Mouse (Mus musculus) brown adipose tissue, adult 24 weeks (tissue): Measurements from ENCODE around the gene F2. TPM values are rescaled to one million over a fixed set of nuclear protein-coding genes. Genes with fewer than 3 reads are reported as not detected.
"Not testable (repeated sequence)": the region's sequence is repeated elsewhere in the genome, so short reads cannot be mapped to it uniquely, and the experiment has no call there.

Experiments used
- H3K27ac ChIP-seq: fragments of 200-500 bp; replicated peaks from 2 replicates; pipeline ENCODE4 v1.5.1; 2012; ENCODE audit warnings: low read depth, mild to moderate bottlenecking, low read length
- H3K4me1 ChIP-seq: fragments of 200-500 bp; 2 replicates; pipeline ENCODE4 v1.6.1; 2012; ENCODE audit warnings: low read length, mixed read lengths; ENCODE audit not compliant: control insufficient read depth, insufficient read depth, insufficient read length
- H3K4me3 ChIP-seq: fragments of 200-500 bp; 2 replicates; pipeline ENCODE4 v1.5.1; 2012; ENCODE audit warnings: low read depth, mild to moderate bottlenecking, low read length, moderate library complexity; ENCODE audit not compliant: insufficient read depth
- polyA plus RNA-seq: library from polyadenylated mRNA; stranded (reverse); fragments of >200 nt; gene quantifications from 2 replicates; pipeline ENCODE4 v1.2.4, GENCODE M21; 2012; ENCODE audit not compliant: missing spikeins, insufficient read depth, insufficient read length

Gene F2
- polyA plus RNA-seq, 1 experiment = not detected

DNA sequence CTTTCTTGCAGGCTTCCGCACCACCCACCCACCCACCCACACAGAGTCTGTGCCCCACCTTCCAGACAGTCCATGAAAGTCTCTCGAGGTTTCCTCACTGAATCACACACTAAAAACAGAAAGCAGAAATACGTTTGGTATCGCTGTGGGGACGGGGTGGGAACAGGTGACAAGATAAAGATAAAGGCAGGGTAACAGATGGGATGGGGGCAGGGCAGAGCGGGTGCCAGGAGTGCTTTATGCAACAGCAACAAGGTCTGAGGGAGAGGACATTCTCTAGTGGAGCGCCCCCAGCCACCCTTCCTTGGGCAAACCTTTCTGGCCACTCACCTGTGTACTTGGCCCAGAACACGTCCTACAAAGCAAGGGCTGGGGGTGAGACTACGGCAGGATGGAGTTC lies 1.4 kb downstream of the F2 start:
- no peak overlapping the region for H3K4me3 ChIP-seq
- no peaks in the 10 kb centered on the region for H3K4me1 ChIP-seq
- no peak overlapping the region for H3K27ac ChIP-seq

DNA sequence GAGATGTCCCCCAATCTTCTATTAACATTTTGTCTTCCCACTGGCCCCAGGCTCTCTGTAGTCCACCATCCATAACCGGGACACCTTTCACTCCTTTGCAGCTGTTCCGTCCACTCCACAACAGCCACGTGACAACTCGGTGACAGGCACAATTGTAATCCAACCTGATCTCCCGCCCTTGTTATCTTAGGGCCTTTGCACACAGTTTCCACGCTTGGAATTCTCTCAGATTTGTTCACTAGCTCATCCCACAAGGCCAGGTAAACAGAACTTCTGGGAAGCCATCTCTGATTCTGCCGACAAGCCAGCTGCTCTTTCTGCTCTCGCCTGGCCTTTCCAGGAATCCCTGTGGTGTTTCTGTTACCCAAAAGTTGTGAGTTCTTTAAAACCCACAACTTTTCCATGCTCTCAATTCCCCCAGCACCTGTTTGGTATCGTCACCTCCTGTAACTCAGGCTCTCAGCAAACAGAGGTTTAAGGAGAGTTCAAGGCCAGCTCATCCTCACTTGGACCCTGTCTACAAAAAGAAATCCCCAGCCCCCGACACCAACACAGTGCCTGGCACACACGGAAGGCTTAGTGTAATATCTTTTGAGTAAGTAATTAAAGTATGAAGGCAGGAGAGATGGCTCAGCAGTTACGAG lies 2.8 kb downstream of the F2 start:
- H3K4me3 ChIP-seq = no peak overlapping the region
- H3K27ac ChIP-seq = no peak overlapping the region
- no peaks in the 10 kb centered on the region for H3K4me1 ChIP-seq

DNA sequence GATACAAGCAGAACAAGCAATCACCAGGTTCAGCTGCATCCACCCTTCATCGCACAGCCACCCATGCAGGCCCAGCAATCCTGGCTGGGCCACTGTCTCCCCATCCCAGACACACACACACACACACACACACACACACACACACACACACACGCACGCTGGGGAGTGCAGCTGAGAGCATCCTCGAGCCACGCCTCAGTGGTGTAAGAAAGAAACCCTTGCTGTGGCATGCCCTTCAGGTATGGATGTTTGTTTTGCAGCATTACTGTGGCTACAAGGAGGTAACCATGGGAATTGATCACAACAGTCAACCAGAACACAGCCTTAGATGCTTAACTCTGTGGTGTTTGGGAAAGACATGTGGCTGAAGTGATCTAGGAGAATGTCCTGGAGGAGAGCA lies 3.9 kb downstream of the F2 start:
- no peaks in the 10 kb centered on the region for H3K4me1 ChIP-seq
- H3K27ac ChIP-seq = no peak overlapping the region
- H3K4me3 ChIP-seq = no peak overlapping the region

DNA sequence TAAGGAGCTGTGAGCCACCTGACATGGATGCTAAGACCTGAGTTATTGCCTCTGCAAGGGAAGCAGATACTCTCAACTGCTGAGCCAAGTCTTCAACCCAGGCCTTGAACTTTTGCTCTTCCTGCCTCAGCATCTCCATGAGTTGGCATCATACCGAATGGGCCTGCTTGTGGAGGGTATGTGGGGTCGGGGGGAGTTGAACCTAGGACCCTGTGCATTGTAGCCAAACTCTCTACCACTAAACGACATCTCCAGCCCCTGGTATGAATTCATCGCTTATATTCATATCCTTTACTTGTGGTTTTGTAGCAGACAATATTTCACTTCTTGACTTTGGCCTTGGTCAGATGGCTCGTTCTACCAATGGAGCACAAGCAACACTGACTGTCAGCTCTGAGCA lies 4.4 kb downstream of the F2 start:
- no peak overlapping the region for H3K4me3 ChIP-seq
- H3K4me1 ChIP-seq = no peaks in the 10 kb centered on the region

DNA sequence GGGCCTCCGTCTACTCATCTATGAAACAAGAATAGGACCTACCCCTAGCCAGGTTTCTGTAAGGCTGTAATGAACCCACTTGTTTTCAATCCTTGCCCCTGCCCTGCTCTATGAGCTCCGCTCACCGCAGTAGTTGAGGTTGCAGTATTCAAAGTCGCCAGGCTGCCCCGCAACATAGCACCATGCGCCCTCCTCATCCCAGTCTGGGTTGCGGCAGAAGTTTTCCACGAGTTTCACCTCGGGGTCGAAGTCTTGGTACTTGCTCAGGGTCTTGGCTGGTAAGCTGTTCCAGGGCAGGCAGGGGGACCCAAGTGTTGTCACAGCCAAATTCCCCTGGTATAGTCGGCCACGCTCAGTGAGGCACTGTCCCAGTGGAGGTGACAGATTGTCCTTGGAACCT lies 5.8 kb downstream of the F2 start:
- H3K27ac ChIP-seq = no peak overlapping the region
- no peak overlapping the region for H3K4me3 ChIP-seq

More for the DNA sequence above, 4.4 kb downstream of the F2 start:
- no peak overlapping the region for H3K27ac ChIP-seq

DNA sequence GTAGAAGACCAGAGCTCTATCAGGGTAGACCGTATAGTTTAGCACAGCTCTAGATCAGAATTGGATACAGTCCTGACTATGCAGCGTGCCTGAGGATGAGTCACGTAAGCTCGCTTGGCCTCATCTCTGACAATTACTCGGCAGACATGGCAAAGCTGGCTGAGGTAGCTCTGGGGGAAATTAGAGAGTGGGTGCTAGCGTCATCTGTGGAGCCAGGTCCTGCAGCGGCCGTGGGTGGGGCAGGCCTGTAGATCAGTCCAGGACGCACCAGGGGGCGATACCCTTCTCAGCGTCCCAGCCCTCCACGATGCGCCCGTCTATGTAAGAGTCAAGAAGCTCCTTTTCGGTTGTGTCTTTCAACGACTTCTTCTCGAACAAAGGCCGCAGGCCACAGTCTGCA lies 6.5 kb downstream of the F2 start:
- H3K4me3 ChIP-seq = no peak overlapping the region
- H3K4me1 ChIP-seq = no peaks in the 10 kb centered on the region
- H3K27ac ChIP-seq = no peak overlapping the region

More for the DNA sequence above, 5.8 kb downstream of the F2 start:
- no peaks in the 10 kb centered on the region for H3K4me1 ChIP-seq

DNA sequence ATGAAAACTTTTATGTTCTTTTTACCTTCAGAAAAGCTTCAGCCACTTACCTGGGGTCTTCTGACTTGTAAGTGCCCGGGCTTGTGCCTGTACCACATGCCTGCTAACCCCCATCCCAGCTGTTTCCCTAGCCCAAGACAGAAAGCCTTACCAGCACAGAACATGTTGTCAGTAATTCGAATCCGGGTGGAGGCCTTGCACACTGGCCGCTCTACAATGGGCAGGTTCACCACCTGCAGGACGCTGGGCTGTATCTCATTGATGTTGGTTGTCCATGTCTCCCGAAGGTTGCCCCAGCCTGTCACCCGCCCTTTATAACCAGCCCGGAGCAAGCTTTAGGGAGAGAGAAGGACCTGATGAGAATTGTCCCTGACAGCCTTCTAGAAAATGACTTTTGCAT lies 8.0 kb downstream of the F2 start:
- Histone ChIP-seq H3K4me1 (no peaks in the 10 kb centered on the region), H3K27ac (no peak overlapping the region), H3K4me3 (no peak overlapping the region)

DNA sequence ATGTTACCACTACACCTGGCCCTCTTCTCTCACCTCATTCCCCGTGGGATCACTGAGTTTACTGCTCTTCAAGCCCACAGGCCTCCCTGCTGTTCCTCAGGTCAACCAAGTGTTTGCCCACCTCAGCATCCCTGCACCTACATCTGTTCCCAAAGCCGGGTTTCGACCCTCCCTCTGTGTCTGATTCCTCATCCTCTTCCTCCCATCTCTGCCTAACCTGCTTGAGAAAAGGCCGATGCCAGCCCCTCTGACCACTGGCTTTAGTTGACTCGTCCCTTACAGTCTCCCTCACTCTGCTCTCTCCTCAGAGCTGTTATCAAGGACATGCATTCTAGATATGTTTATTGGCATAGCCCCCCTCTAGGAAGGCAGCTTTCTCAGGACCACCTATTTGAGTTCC lies 8.7 kb downstream of the F2 start:
- Histone ChIP-seq H3K4me3 (no peak overlapping the region), H3K27ac (no peak overlapping the region)

DNA sequence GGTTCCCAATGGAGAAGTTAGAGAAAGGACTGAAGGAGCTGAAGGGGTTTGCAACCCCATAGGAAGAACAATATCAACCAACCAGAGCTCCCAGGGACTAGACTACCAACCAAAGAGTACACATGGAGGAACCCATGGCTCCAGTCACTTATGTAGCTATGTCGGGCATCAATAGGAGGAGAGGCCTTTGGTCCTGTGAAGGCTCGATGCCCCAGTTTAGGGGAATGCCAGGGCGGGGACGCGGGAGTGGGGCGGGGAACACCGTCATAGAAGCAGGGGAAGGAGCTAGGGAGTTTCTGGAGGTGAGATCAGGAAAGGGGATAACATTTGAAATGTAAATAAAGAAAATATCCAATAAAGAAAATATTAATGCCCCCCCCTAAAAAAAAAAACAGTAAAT lies 12.8 kb downstream of the F2 start:
- H3K4me3 ChIP-seq, H3K4me1 ChIP-seq, H3K27ac ChIP-seq: not testable (repeated sequence)

More for the DNA sequence above, 8.7 kb downstream of the F2 start:
- H3K4me1 ChIP-seq = no peaks in the 10 kb centered on the region

DNA sequence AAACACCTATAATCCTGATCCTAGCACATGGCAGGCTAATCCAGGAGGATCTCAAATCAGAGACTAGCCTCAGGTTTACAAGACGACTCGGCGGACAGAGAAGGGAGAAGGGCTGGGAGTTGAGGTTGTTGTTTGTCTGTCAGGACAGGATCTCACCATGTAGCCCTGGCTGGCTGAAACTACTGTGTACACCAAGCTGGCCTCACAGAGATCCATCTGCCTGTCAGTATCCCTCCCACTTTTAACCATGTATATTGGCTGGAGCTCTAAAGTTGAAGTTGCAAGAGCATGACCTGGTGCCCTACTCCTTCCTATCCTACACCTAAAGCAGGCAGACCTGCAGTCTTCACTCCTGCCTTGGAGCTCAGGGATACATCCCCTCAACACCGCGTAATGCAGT lies 13.9 kb downstream of the F2 start:
- no peak overlapping the region for H3K27ac ChIP-seq
- H3K4me3 ChIP-seq = no peak overlapping the region
- no peaks in the 10 kb centered on the region for H3K4me1 ChIP-seq

DNA sequence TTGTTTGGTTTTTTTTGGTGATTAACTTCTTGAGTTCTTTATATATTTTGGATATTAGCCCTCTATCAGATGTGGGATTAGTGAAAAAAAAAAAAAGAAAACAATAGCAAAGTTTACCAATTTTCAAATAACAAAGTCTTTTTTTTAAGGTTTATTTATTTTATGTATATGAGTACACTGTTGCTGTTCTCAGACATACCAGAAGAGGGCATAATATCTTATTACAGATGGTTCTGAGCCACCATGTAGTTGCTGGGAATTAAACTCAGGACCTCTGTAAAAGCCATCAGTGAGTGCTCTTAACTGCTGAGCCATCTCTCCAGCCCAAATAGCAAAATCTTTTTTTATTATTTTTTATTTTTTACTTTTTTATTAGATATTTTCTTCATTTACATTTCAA lies 26.8 kb downstream of the F2 start:
- not testable (repeated sequence) for H3K4me1 ChIP-seq, H3K27ac ChIP-seq

DNA sequence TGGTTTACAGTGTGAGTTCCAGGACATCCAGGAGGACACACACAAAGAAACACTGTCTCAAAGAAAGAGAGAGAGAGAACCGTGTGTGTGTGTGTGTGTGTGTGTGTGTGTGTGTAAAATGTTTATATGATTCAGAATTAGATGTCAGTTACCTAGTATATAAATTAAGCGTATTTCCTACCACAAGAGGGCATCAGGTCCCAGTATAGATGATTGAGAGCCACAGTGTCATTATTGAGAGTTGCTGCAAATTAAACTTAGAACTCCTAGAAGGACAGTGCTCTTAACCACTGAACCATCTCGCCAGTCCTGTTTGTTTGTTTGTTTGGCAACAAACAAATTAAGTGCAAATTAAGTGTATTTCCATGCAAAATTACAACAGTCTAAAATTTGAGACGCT lies 33.8 kb downstream of the F2 start:
- no peaks in the 10 kb centered on the region for H3K4me1 ChIP-seq
- no peak overlapping the region for H3K4me3 ChIP-seq
- H3K27ac ChIP-seq = no peak overlapping the region

More for the DNA sequence above, 26.8 kb downstream of the F2 start:
- H3K4me3 ChIP-seq = not testable (repeated sequence)

DNA sequence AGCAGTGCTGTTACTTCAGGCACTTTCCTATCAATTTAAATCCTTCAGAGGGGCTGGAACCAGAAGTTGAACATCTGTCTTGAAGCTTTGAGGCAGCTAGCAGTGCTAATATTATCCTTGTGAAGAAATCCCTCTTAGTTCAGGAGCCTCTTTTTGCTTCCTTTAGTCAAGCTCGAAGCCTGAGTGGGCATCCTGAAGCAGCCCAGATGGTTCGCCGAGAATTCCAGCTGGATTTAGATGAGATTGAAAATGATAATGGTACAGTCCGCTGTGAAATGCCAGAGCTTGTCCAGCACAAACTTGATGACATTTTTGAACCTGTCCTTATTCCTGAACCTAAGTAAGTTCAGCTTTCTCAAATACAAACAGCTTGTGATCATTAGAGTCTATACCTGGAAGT lies 35.7 kb downstream of the F2 start:
- no peaks in the 10 kb centered on the region for H3K4me1 ChIP-seq
- H3K27ac ChIP-seq = no peak overlapping the region
- H3K4me3 ChIP-seq = no peak overlapping the region

DNA sequence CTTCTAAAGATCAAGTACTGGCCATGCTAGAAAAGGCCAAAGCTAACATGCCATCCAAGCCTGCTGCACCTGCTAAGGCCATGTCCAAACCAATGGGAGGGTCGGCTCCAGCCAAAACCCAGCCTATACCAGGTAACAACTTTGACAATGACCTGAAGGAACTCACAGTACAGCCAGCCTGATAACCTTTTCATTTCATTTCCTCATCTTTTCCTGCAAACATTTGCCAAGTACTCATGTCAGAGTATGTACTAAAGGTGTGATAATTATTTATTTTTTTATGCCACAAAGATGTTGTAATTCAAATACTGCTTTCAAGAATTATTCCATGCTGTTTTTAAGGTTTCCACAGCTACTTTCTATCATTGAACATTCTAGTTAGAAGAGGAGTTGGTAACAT lies 50.0 kb downstream of the F2 start:
- H3K27ac ChIP-seq = no peak overlapping the region
- no peak overlapping the region for H3K4me3 ChIP-seq
- H3K4me1 ChIP-seq = no peaks in the 10 kb centered on the region

DNA sequence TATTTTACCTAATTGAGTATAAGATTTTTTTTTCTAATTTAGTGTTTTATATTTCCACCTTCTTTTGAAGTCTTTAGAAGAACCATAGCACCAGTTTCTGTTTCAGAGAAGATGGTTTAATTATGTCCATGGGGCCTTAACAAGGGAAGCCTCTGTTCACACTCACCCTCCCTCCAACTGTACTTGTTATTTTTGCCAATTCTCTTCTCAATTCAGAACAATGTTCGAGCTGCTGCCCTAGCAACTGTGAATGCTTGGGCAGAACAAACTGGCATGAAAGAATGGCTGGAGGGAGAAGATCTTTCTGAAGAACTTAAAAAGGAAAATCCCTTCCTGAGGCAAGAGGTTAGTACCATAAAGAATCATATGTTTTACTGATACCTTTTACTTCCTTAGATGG lies 55.3 kb downstream of the F2 start:
- no peak overlapping the region for H3K4me3 ChIP-seq
- H3K4me1 ChIP-seq = no peaks in the 10 kb centered on the region
- no peak overlapping the region for H3K27ac ChIP-seq
